Mouse (Mus musculus): ENCODE measurements at regions not wholly inside any gene's neighbourhood (a gene's known extent, or its start where the extent isn't known, plus 50 kb on each side); places are given as distances from the start of the nearest gene placed in this dataset.

GRCm38 (mm10) chr4:152674140-152674539, 196.5 kb upstream of the Kcnab2 start:
- no peak for ATAC-seq (replicated peaks; ENCODE audit: poor library complexity)

GRCm38 (mm10) chr4:152663482-152663881, 185.8 kb upstream of the Kcnab2 start:
- peak; percentile 37; the same call in 1 of the 2 replicates for ATAC-seq (replicated peaks; ENCODE audit: poor library complexity)

GRCm38 (mm10) chr4:152663069-152663468, 185.4 kb upstream of the Kcnab2 start:
- ATAC-seq (replicated peaks; ENCODE audit: poor library complexity) = no peak

- no peak for ATAC-seq (replicated peaks; ENCODE audit: poor library complexity)
Observed at GRCm38 (mm10) chr4:152662439-152662838, 184.8 kb upstream of the Kcnab2 start.

GRCm38 (mm10) chr4:152650198-152650597, 172.5 kb upstream of the Kcnab2 start:
- ATAC-seq (replicated peaks; ENCODE audit: poor library complexity) = no peak

GRCm38 (mm10) chr4:152647620-152648019, 169.9 kb upstream of the Kcnab2 start:
- peak; percentile 66; the same call in 1 of the 2 replicates for ATAC-seq (replicated peaks; ENCODE audit: poor library complexity)

GRCm38 (mm10) chr4:152647084-152647483, 169.4 kb upstream of the Kcnab2 start:
- no peak for ATAC-seq (replicated peaks; ENCODE audit: poor library complexity)

- no peak for ATAC-seq (replicated peaks; ENCODE audit: poor library complexity)
Observed at GRCm38 (mm10) chr4:152637088-152637487, 159.4 kb upstream of the Kcnab2 start.

GRCm38 (mm10) chr4:152633896-152634295, 156.2 kb upstream of the Kcnab2 start:
- no peak for ATAC-seq (replicated peaks; ENCODE audit: poor library complexity)

GRCm38 (mm10) chr4:152628111-152628510, 150.4 kb upstream of the Kcnab2 start:
- no peak for ATAC-seq (replicated peaks; ENCODE audit: poor library complexity)

GRCm38 (mm10) chr4:152625032-152626003, 147.6 kb upstream of the Kcnab2 start:
- ATAC-seq (replicated peaks; ENCODE audit: poor library complexity) = peak; percentile 91

- ATAC-seq (replicated peaks; ENCODE audit: poor library complexity) = no peak
Observed at GRCm38 (mm10) chr4:152622022-152622777, 144.5 kb upstream of the Kcnab2 start.

- no peak for ATAC-seq (replicated peaks; ENCODE audit: poor library complexity)
Observed at GRCm38 (mm10) chr4:152617636-152618035, 140.0 kb upstream of the Kcnab2 start.

- ATAC-seq (replicated peaks; ENCODE audit: poor library complexity) = no peak
Observed at GRCm38 (mm10) chr4:152615155-152615554, 137.5 kb upstream of the Kcnab2 start.

- no peak for ATAC-seq (replicated peaks; ENCODE audit: poor library complexity)
Observed at GRCm38 (mm10) chr4:152614356-152615100, 136.9 kb upstream of the Kcnab2 start.
